Mouse (Mus musculus): Measurements from ENCODE around the gene Tmem184b. TPM values are rescaled to one million over a fixed set of nuclear protein-coding genes. Genes with fewer than 3 reads are reported as not detected.

The Tmem184b gene
- total and polyA plus RNA-seq, 3 experiments = 7.1 to 42.7 (median 21.1) TPM

DNA sequence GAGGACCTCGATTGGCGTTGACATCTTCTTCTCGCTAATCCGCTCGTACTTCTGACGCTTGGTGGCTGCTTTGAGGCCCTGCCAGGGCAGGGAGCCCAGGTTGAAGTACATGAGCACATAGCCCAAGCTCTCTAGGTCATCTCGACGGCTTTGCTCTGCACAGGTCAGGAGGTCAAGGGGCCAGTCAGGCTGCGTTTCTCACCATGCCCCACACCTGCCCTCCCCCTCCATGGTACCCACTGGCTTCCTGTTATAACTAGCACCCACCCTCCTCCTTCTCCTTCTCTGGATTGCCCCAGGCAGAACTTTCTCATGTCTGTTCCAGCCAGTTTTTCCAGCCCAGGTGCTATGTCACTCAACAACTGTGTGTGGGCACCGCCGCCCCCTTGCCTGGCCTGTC lies 22.1 kb upstream of the Tmem184b start:
- H3K4me2 ChIP-seq (ENCODE audit: insufficient read depth, low read depth, poor library complexity, severe bottlenecking) = no peak overlapping the region
- no peak overlapping the region for H3K4me3 ChIP-seq (replicated peaks in 1 of 3; ENCODE audit: low read depth in 2 of 3, low read length in 2 of 3, poor library complexity in 1 of 3)
- in situ Hi-C loops (cut with MboI; ENCODE audit: low pct_ligation_motif_present, low pct_unique_long_range_greater_than_20kb, low sequenced_read_pairs) = no loop called here
- peaks cover 65 to 84% of the 10 kb centered on the region in 2 experiments for H3K36me3 ChIP-seq (replicated peaks in 1 of 2; ENCODE audit: control insufficient read depth in 1 of 2, insufficient read depth in 1 of 2, low read length in 1 of 2)
- DNase-seq (ENCODE audit: extremely low read depth) = no peak
- no peak overlapping the region for H3K9ac ChIP-seq (ENCODE audit: insufficient read depth, low read depth)
- H3K9me3 ChIP-seq (replicated peaks; ENCODE audit: low read length) = no peaks in the 10 kb centered on the region
- H3K27me3 ChIP-seq (replicated peaks) = no peaks in the 10 kb centered on the region
- H3K4me1 ChIP-seq (ENCODE audit: control insufficient read depth in 1 of 2, insufficient read depth in 2 of 2) = peaks cover 0 to 4% of the 10 kb centered on the region in 2 experiments; a peak in 1 of 4 replicates
- H3K79me2 ChIP-seq (replicated peaks; ENCODE audit: control insufficient read depth, extremely low read depth, insufficient read depth, poor library complexity, severe bottlenecking) = no peaks in the 10 kb centered on the region
- TF ChIP-seq POLR2A (IDR thresholded peaks at IDR 0.05; ENCODE audit: low read depth, low read length) (no peak), ZKSCAN1 (IDR thresholded peaks at IDR 0.05; ENCODE audit: borderline replicate concordance, low read depth, low read length) (no peak), E2F4 (IDR thresholded peaks at IDR 0.05; ENCODE audit: insufficient replicate concordance, low read depth, low read length) (no peak), NELFE (IDR thresholded peaks at IDR 0.05; ENCODE audit: low read depth, low read length) (no peak), JUN (IDR thresholded peaks at IDR 0.05; ENCODE audit: insufficient read depth, low read depth, low read length) (no peak), MXI1 (IDR thresholded peaks at IDR 0.05; ENCODE audit: low read depth, low read length) (no peak), USF2 (conservative IDR thresholded peaks at IDR 0.05; ENCODE audit: low read depth, low read length) (no peak), ELF1 (IDR thresholded peaks at IDR 0.05; ENCODE audit: low read depth, low read length) (no peak), BHLHE40 (IDR thresholded peaks at IDR 0.05; ENCODE audit: low read depth, low read length) (no peak), ZNF384 (IDR thresholded peaks at IDR 0.05; ENCODE audit: low read depth, low read length) (no peak), KAT2A (IDR thresholded peaks at IDR 0.05; ENCODE audit: insufficient replicate concordance, low read length) (no peak), ETS1 (conservative IDR thresholded peaks at IDR 0.05; ENCODE audit: low read depth, low read length) (no peak), SIN3A (IDR thresholded peaks at IDR 0.05; ENCODE audit: low read length) (no peak), GABPA (IDR thresholded peaks at IDR 0.05; ENCODE audit: insufficient replicate concordance, low read depth, low read length) (no peak), MEF2A (IDR thresholded peaks at IDR 0.05; ENCODE audit: borderline replicate concordance, low read depth, low read length) (no peak)
- dilution Hi-C loops (cut with MboI; ENCODE audit: extremely low pct_ligation_motif_present, extremely low pct_unique_long_range_greater_than_20kb, low sequenced_read_pairs) = no loop called here
- no peak overlapping the region for H3K27ac ChIP-seq (ENCODE audit: insufficient read depth, low read depth)

- in situ Hi-C loops (cut with MboI; ENCODE audit: low pct_ligation_motif_present, low pct_unique_long_range_greater_than_20kb, low sequenced_read_pairs) = no loop called here
- Histone ChIP-seq H3K9me3 (replicated peaks; ENCODE audit: low read length) (no peaks in the 10 kb centered on the region), H3K4me3 (replicated peaks in 1 of 3; ENCODE audit: low read depth in 2 of 3, low read length in 2 of 3, poor library complexity in 1 of 3) (no peak overlapping the region), H3K36me3 (replicated peaks in 1 of 2; ENCODE audit: control insufficient read depth in 1 of 2, insufficient read depth in 1 of 2, low read length in 1 of 2) (peaks cover 69 to 85% of the 10 kb centered on the region in 2 experiments), H3K27me3 (replicated peaks) (no peaks in the 10 kb centered on the region), H3K27ac (ENCODE audit: insufficient read depth, low read depth) (no peak overlapping the region), H3K79me2 (replicated peaks; ENCODE audit: control insufficient read depth, extremely low read depth, insufficient read depth, poor library complexity, severe bottlenecking) (no peaks in the 10 kb centered on the region), H3K4me2 (ENCODE audit: insufficient read depth, low read depth, poor library complexity, severe bottlenecking) (no peak overlapping the region), H3K4me1 (ENCODE audit: control insufficient read depth in 1 of 2, insufficient read depth in 2 of 2) (peaks cover 0 to 6% of the 10 kb centered on the region in 2 experiments; a peak in 1 of 4 replicates), H3K9ac (ENCODE audit: insufficient read depth, low read depth) (no peak overlapping the region)
- TF ChIP-seq KAT2A (IDR thresholded peaks at IDR 0.05; ENCODE audit: insufficient replicate concordance, low read length) = no peak
- TF ChIP-seq EP300 (IDR thresholded peaks at IDR 0.05; ENCODE audit: low read length) = no peak
- TF ChIP-seq USF1 (IDR thresholded peaks at IDR 0.05; ENCODE audit: low read depth, low read length) = no peak
- no peak for TF ChIP-seq RCOR1 (conservative IDR thresholded peaks at IDR 0.05; ENCODE audit: low read depth, low read length)
- no peak for TF ChIP-seq POLR2A (IDR thresholded peaks at IDR 0.05; ENCODE audit: low read depth, low read length)
- no peak for DNase-seq (ENCODE audit: extremely low read depth)
- dilution Hi-C loops (cut with MboI; ENCODE audit: extremely low pct_ligation_motif_present, extremely low pct_unique_long_range_greater_than_20kb, low sequenced_read_pairs) = no loop called here
Observed at GRCm38 (mm10) chr15:79424602-79425001, 21.2 kb upstream of the Tmem184b start.
